Mouse (Mus musculus) ES-E14 (cell line): ENCODE results near the gene B4galt3.

ENCODE experiments used
- CHD2 ChIP-seq: IDR thresholded peaks from 2 replicates; pipeline ENCODE4 v1.6.1; 2014; ENCODE audit warnings: mild to moderate bottlenecking, low read depth, low read length, inconsistent platforms
- HCFC1 ChIP-seq: IDR thresholded peaks from 2 replicates; pipeline ENCODE4 v1.6.1; 2012; ENCODE audit warnings: low read length, inconsistent platforms, borderline replicate concordance; ENCODE audit not compliant: insufficient read depth
- MAFK ChIP-seq: IDR thresholded peaks from 2 replicates; pipeline ENCODE4 v1.6.1; 2014; ENCODE audit warnings: mild to moderate bottlenecking, low read depth, low read length, inconsistent platforms; ENCODE audit not compliant: insufficient read depth
- ZC3H11A ChIP-seq: IDR thresholded peaks from 2 replicates; pipeline ENCODE4 v1.6.1; 2012; ENCODE audit warnings: low read depth, mild to moderate bottlenecking, inconsistent platforms, low read length, borderline replicate concordance

GRCm38 (mm10) chr1:171268341-171268740 lies 1.8 kb upstream of the B4galt3 start:
- TF ChIP-seq ZC3H11A (no peak), MAFK (no peak), HCFC1 (no peak), CHD2 (no peak)
